Mouse (Mus musculus) left cerebral cortex, adult 8-10 months (tissue): ENCODE data around the gene Sart3. TPM values are rescaled to one million over a fixed set of nuclear protein-coding genes. Genes with fewer than 3 reads are reported as not detected.

Source experiments
- DNase-seq, 2 experiments: peaks; one replicate each; pipeline ENCODE4 v3.0.0; 2022; ENCODE audit warnings: low spot score in 2 of 2
- total RNA-seq, 4 experiments: library from RNA; stranded (reverse); gene quantifications; 2 replicates each; pipeline ENCODE4 v1.2.4; 2022

The Sart3 gene
- total RNA-seq, 4 experiments from 2014 or later, result 38.2 to 43.8 (median 41.5) TPM

DNA sequence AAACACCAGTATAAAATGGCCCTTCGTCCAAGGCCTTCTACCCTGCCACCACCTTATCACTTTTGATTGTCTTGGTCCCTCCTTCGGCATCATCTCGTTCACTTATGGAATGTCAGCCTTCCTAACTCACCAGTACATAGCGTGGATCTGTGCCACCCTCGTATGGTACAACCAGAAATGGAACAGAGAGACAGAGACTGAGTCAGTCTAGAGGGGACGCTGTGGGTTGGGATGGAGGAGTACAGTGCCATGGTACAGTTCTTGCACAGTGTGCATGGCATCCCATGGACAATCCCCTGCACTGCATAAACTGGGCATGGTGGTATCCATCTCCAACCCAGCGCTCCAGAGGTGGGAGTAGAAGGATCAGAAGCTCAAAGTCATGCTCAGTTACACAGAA lies 43.6 kb downstream of the Sart3 start:
- no peak for DNase-seq

DNA sequence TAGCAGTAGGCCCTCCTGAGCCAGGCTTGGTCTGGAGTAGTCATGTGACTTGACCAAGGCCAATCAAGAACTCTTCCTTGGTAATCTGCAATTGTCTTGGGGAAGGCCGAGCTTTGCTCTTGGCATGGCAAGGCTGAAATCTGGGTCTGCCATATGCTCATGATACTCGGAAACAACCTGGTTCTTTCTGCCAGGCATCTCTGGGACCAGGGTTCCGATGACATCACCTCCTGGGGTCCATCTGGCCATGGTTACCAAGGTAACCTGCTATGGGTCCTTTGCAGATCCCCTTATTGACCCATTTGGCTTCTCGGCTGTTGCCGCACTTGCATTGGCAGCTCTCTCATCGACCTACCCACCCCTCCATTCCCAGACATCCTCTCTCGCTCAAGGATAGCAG lies 44.3 kb downstream of the Sart3 start:
- no peak for DNase-seq

DNA sequence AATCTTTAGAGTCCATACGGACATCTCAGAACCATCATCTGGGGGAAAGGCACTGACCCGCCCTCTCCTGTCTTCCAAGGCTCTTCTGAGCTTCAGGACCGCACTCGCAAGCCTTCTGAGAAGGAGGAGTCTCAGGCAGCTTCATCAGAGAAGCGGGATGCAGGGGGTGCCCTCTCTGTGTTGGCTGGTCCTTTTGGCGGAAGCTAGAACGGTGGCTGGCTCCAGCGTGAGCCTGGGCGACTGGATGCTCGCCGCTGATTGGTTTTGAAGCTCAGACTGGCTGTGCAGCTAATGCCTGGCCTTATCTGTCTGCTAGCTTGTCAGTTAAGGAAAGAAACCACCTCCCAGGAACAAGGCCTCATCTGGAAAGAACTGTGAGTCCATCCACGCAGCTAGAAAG lies 45.1 kb downstream of the Sart3 start:
- DNase-seq, result no peak

DNA sequence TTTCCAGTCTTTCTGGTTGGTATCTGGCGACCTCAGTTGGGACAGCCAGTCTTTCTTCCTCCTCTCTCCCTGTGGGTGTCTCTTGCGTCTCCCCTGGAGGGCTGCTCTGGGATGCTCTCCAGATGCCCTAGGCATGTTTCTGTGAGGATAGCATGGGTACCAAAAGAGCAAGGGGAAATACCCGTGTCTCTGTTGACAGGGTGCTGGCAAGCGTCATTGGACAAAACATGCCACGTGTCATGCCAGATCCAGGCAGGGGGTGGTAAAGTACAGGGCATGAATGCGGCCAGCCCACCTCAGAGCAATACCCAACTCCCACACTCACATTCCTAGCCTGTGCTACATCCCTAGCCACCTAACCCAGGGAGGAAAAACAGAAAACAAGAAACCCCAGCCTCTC lies 45.7 kb downstream of the Sart3 start:
- DNase-seq, result no peak

DNA sequence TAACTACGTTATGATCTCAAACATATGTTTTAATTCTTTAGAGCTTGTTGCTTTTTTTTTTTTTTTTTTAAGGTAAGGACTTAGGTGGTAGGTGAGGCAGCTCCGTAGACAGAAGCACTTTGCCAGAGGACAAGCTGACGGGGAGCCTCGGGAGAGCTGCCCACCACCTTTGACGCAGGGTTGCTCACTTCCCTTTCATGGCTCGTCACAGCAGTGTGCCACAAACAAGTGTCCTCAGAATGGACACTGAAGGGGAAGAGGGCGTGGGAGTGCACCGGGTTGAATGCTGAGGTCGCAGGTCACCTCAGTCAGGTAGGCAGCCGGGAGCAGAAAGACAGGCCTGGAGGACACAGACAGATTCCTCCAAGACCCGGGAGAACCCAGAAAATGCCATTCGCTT lies 46.9 kb downstream of the Sart3 start:
- DNase-seq, result no peak

DNA sequence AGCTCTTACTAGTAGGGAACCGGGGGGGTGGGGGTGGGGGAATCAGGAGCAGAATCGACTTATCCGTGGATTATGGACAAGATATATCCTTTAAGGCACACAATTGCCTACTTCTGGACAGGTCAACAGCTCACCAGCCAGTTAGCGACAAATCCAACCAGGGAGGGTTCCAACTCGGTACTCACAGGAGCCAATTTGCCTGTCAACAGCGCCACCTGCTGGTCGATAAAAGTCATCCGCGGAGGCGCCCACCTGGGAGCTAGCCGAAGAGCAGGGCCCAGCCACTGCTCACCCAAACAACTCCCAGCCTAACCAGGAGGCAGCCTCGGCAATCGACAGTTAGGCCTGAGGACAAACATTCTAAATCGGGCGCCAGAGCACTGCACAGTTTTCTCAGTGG lies 47.9 kb downstream of the Sart3 start, which contains the start of gene 1700069L16Rik:
1700069L16Rik (minus strand) TSS at position 327 of the 400 bp plus-strand sequence.
- peak; percentile 56 to 77 for DNase-seq

DNA sequence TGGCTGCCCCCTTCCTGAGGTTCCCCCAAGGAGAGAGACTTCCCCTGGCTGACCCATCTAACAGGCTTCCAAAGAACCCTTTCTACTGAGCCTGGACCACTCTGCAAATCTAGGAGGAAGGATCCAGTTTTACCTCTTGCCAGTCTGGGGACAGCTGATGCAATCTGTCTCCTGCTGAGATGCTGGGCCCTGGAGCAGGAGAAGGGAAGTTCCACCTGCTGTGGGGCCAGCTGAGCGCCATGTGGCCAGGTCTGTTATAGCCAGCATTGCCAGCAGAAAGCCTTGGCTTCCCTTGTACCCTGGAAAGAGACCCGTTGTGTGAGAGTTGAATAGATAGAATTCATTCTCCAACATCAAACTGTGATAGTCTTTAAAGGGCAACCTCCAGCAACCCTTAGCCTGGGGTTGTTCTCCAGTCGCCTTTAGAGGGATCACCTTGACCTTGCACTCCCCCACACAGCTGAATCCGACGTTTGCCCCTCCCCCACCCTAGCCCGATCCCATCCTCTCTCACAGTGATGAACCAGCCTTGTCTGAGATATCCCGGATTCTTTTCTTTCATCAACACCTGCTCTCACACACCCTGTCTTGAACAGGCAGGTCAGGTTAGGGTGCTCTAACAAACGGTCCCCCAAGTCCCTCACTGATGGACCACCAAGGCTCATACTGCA lies 48.6 kb downstream of the Sart3 start:
- DNase-seq, result no peak

DNA sequence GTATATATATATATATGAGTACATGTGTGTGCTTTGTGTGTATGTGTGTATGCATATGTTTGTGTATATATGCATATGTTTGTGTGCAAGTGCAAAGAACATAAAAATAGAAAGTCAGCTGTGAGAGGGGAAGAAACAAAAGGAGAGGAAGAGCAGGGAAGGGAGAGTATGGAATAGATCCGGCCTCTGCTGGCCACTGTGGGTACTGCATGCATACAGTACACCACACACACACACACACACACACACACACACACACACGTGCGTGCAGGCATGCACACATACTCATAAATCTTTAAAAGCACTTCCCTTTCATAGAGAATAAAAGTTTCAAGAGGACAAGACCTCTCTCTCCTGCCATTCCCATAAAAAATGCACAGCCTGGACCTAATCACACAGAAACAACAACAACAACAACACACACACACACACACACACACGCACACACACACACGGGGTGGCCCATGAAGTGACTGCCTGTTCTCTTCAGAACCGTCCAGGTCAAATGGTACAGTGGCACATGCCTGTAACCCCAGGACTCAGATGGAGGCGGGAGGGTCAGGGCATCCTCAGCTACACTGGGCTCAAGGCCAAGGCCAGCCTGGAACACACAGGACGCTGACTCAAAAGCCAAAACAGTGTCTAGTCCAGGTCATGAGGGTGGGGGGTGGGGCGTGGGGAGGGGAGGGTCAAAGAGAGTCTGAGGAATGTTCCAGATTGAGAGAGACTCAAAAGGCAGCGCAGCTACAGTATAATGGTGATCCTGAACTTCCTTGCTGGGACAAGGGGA lies 49.9 kb downstream of the Sart3 start:
- DNase-seq, result no peak

DNA sequence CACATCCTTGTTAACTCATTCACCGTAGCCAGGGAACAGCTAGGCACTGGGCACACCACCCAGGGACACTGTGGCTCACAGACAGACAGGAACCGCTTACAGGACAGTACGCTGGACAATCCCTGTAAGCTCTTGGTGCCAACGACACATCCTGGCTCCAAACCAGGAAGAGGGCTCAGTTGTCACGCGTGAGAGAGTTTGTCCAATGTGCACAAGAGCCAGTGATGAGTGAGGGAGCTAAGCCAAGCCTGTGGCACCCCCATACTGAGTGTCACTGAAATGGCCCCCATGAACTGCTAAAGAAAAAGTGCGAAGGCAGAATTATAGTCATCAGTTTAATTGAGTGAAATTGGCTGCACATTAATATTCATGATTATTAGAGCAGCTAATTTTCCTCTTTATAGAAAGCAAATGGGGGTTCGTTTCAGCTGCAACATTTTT lies 53.1 kb downstream of the Sart3 start:
- no peak for DNase-seq

DNA sequence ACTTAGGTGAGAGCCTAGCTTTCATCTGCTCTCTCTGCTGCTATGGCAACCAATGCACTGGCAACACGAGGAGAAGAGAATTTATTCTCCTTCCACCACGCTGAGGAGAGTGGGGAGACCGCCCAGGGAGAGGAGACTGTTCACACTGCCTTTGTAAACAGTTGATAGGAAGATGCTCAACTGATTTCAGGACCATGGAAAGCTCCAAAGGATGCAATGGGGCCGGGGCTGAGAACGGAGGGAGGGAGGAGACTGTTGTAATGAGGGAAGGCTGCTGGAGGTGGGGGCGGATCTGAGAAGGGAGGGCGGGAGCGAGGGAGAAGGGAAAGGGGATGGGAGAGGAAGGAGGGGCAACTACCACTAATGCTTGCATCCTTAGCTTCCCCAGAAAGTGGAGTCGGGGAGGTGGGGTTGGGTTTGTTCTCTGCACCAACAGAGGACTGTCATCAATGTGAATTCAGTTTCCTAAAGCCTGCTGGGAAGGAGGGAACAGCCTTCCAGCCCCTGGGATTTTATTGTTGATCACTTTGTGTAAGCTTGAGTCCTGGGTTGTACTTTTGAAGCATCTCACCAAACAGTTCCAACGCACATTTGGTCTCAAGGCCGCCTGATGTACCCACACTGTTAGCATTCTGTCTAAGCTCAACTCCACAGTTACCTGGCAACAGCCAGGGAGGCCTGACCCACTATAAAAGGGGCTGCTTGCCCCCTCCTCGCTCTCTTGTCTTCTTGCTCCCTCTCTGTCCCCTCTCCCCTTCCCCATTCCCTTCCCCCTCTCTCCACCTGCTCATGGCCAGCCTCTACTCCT lies 55.5 kb downstream of the Sart3 start:
- DNase-seq, result peak in 1 of 2 experiments; percentile 68

DNA sequence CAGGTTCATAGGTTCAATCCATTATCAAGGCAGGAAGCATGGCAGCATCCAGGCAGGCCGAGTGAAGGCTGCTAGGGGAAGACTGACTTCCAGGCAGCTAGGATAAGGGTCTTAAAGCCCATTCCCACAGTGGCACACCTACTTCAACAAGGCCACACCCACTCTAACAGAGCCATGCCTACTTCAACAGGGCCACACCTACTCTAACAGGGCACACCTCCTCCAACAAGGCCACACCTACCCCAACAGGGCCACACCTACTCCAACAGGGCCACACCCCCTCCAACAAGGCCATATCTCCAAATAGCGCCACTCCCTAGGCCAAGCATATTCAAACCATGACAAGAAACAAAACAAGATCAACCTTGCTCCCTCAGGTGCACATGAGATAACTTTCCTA lies 59.4 kb downstream of the Sart3 start:
- no peak for DNase-seq

DNA sequence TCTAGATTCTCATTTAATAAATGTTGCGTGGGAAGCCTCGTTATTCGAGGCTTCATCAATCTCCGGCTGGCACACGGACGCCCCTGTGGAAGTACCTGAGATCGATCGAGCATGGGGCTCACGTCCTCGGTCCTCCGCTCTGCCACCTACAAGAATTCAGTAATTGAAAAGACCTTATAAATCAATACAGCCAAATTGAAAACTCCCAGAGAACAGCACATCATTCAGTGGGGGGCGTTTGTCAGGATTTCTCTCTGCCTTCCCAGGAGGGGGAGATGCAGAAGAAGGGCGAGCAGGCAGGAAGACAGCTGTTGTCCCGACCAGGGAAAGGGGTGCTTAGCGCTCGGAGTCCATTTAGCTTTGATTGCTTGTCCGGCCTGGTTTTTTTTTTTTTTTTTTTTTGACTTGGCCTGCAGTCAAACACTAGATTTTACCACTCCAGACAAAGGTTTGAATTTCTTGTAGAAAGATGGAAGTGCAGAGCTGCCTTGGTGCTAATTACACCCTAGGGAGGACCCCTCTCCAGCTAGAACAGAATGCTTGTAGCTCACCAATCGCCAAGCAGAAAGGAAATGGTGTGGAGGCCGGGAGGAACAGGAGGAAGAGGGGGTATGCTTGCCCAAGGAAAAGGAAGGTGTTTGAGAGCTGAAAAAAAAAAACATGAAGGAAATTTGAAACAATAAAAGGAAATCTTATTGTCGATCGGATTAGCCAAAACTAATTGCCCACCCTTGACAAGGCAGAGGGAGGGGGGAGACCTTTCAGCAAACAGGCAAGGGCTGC lies 68.3 kb downstream of the Sart3 start:
- no peak for DNase-seq

DNA sequence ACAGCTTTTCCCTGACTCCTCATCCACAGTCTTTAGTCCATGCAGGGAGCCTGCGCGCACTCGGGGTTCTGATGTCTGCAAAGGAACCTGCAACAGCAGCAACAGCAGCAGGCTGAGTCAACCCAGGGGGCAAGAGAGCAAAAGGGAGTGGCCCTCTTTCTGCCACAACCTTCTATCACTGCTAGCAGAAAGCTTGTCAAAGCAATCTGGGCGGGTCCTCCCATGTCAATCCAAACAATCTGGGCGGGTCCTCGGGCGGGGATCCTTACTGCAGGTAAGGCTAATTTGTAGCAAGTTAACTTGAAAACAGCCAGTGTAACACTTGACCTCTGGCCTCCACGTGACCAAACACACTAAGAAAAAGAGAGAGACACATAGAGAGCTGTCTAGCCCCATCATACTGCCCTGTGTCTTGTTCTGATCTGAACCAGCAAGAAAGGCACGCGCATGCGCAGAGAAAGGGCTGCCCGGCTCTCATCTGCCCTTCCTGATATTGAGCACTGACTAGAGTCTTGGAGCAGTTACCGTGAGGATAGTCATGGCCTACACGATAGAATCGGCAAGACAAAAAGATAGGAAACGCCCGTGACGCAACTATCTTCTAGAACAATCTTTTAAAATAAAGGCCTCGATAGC lies 71.8 kb downstream of the Sart3 start:
- no peak for DNase-seq

DNA sequence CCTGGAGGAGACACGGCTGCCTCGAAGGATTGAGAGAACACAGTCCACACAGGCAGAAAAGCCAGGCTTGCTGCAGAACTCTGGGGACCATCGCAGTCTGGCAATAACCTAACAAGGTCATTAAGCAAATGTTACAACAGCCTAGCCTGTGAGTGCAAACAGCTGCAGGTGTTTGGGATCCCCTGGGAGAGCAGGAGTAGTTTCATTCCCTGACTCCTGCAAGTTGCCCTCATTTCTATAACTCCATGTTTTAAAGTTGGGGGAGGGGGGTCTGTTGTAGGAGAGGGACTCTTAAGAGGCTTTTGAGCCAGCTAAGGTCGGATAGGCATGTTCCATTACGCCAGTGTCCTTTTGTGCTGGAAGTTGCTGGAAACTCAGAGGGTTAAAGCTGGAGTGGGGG lies 77.9 kb downstream of the Sart3 start:
- DNase-seq, result no peak

DNA sequence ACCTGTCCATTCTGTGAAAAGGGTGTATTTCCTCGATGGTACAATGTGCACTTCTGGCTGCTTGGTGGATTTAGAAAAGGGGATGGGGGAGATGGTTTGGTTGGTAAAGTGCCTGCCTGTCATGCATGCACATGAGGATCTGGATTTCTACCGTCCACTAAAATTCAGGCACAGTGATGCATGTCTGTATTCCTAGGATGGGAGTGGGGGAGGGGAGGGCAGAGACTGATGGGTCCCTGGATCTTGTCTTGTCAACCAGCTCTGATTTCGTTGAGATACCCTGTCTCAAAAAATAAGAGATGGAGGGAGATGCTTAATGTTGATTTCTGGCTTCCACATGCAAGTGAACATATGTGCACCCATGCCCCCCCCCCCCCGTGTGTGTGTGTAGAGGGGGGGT lies 78.3 kb downstream of the Sart3 start:
- DNase-seq, result no peak

DNA sequence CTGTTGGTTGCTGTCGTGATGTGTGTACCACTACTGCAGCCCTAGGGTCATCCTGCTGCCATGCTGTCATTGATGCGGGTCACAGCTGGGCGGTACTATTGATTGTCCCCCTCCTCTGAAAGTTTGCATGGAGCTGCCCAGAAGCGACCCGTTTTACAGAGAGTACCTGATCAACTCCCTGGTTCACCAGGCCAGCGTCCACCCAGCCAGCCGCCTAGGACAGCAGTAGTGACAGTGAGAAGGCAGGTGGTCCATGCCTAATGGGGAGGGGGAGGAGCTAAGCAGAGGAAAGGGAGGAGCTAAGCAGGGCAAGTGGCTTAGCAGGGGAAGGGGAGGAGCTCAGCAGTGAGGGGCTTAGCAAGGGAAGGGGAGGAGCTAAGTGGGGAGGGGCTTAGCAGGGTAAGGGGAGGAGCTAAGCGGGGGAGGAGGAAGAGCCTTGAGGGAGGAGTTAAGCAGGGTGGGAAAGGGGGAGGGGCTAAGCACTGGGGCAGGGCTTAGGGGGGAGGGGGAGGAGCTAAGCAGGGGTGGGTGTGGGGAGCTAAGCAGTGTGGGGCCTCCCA lies 79.0 kb downstream of the Sart3 start:
- DNase-seq, result no peak
